Mouse (Mus musculus) CH12.LX (cell line): ENCODE data around the gene Brsk2. TPM values are rescaled to one million over a fixed set of nuclear protein-coding genes. Genes with fewer than 3 reads are reported as not detected.
A peak's percentile ranks its signal among the peaks of the same experiment; 100 is the strongest.

Experiments used
- DNase-seq: peaks from one replicate; pipeline ENCODE4 v3.0.0-alpha.2; 2013; ENCODE audit errors: extremely low read depth
- H3K27ac ChIP-seq: 2 replicates; pipeline ENCODE4 v1.5.1; 2012; ENCODE audit warnings: low read depth, mild to moderate bottlenecking, control low read depth, moderate library complexity; ENCODE audit not compliant: insufficient read depth
- H3K27me3 ChIP-seq: replicated peaks from 2 replicates; pipeline ENCODE3; 2012; ENCODE audit warnings: inconsistent platforms
- H3K36me3 ChIP-seq, 2 experiments: replicated peaks in 1 of 2; 2 replicates each; pipeline versions ENCODE3 to v1.6.1; 2012; ENCODE audit warnings: inconsistent platforms in 1 of 2, low read length in 1 of 2, mild to moderate bottlenecking in 1 of 2, mixed read lengths in 1 of 2, moderate library complexity in 1 of 2; ENCODE audit not compliant: control insufficient read depth in 1 of 2, insufficient read depth in 1 of 2
- H3K4me1 ChIP-seq, 2 experiments: 2 replicates each; pipeline ENCODE4 v1.6.1; 2012; ENCODE audit warnings: inconsistent platforms in 1 of 2, moderate library complexity in 1 of 2; ENCODE audit not compliant: insufficient read depth in 2 of 2, control insufficient read depth in 1 of 2
- H3K4me2 ChIP-seq: 2 replicates; pipeline ENCODE4 v1.6.1; 2012; ENCODE audit warnings: low read depth, mild to moderate bottlenecking, control low read depth; ENCODE audit not compliant: poor library complexity, insufficient read depth, severe bottlenecking
- H3K4me3 ChIP-seq, 3 experiments: fragments of 150-350 bp in 1 of 3; sonication (generic) in 1 of 3; replicated peaks in 1 of 3; 2 replicates each; pipeline versions ENCODE3 to v1.5.1; 2011 to 2012; ENCODE audit warnings: low read depth in 2 of 3, low read length in 2 of 3, mild to moderate bottlenecking in 2 of 3, moderate library complexity in 2 of 3, control low read depth in 1 of 3, improper control_type of control experiment in 1 of 3, inconsistent platforms in 1 of 3, mixed read lengths in 1 of 3; ENCODE audit not compliant: poor library complexity in 1 of 3
- H3K79me2 ChIP-seq: replicated peaks from 2 replicates; pipeline ENCODE4 v1.6.1; 2012; ENCODE audit warnings: mild to moderate bottlenecking, moderate library complexity; ENCODE audit not compliant: control insufficient read depth, poor library complexity, insufficient read depth, severe bottlenecking; ENCODE audit errors: extremely low read depth
- H3K9ac ChIP-seq: 2 replicates; pipeline ENCODE4 v1.6.1; 2012; ENCODE audit warnings: low read depth, mild to moderate bottlenecking, control low read depth, moderate library complexity; ENCODE audit not compliant: insufficient read depth
- H3K9me3 ChIP-seq: replicated peaks from 2 replicates; pipeline ENCODE3; 2012; ENCODE audit warnings: low read length, inconsistent platforms, mixed read lengths
- BHLHE40 ChIP-seq: IDR thresholded peaks from 2 replicates; pipeline ENCODE4 v1.6.1; 2011; ENCODE audit warnings: mild to moderate bottlenecking, low read depth, low read length, improper control_type of control experiment
- CHD1 ChIP-seq: IDR thresholded peaks from 2 replicates; pipeline ENCODE4 v1.6.1; 2012; ENCODE audit warnings: low read depth, low read length, improper control_type of control experiment, inconsistent platforms
- CHD2 ChIP-seq: IDR thresholded peaks from 2 replicates; pipeline ENCODE4 v1.6.1; 2011; ENCODE audit warnings: low read length, improper control_type of control experiment
- CTCF ChIP-seq, 2 experiments: IDR thresholded peaks in 1 of 2; conservative IDR thresholded peaks in 1 of 2; 2 replicates each; pipeline ENCODE4 v1.5.1; 2011 to 2012; ENCODE audit warnings: low read depth in 2 of 2, low read length in 2 of 2, improper control_type of control experiment in 1 of 2, inconsistent platforms in 1 of 2, mild to moderate bottlenecking in 1 of 2, moderate library complexity in 1 of 2
- E2F4 ChIP-seq: IDR thresholded peaks from 2 replicates; pipeline ENCODE4 v1.6.1; 2011; ENCODE audit warnings: low read depth, low read length, improper control_type of control experiment; ENCODE audit not compliant: insufficient replicate concordance
- ELF1 ChIP-seq: IDR thresholded peaks from 2 replicates; pipeline ENCODE4 v1.6.1; 2014; ENCODE audit warnings: low read depth, mild to moderate bottlenecking, inconsistent platforms, low read length, improper control_type of control experiment
- EP300 ChIP-seq: IDR thresholded peaks from 2 replicates; pipeline ENCODE4 v1.6.1; 2011; ENCODE audit warnings: low read length, improper control_type of control experiment
- ETS1 ChIP-seq: conservative IDR thresholded peaks from 2 replicates; pipeline ENCODE4 v1.6.1; 2012; ENCODE audit warnings: low read depth, mild to moderate bottlenecking, inconsistent platforms, low read length, improper control_type of control experiment, moderate library complexity
- GABPA ChIP-seq: IDR thresholded peaks from 2 replicates; pipeline ENCODE4 v1.6.1; 2012; ENCODE audit warnings: low read depth, low read length, improper control_type of control experiment, inconsistent platforms; ENCODE audit not compliant: insufficient replicate concordance
- HCFC1 ChIP-seq: IDR thresholded peaks from 2 replicates; pipeline ENCODE4 v1.6.1; 2012; ENCODE audit warnings: low read depth, mild to moderate bottlenecking, inconsistent platforms, low read length, improper control_type of control experiment
- IRF4 ChIP-seq: IDR thresholded peaks from 2 replicates; pipeline ENCODE4 v1.6.1; 2014; ENCODE audit warnings: low read depth, mild to moderate bottlenecking, inconsistent platforms, low read length, improper control_type of control experiment
- JUN ChIP-seq: IDR thresholded peaks from 2 replicates; pipeline ENCODE4 v1.6.1; 2011; ENCODE audit warnings: low read depth, mild to moderate bottlenecking, low read length, improper control_type of control experiment, moderate library complexity; ENCODE audit not compliant: insufficient read depth
- JUND ChIP-seq: conservative IDR thresholded peaks from 2 replicates; pipeline ENCODE4 v1.6.1; 2011; ENCODE audit warnings: low read depth, low read length, improper control_type of control experiment
- KAT2A ChIP-seq: IDR thresholded peaks from 2 replicates; pipeline ENCODE4 v1.6.1; 2012; ENCODE audit warnings: low read length, improper control_type of control experiment, inconsistent platforms; ENCODE audit not compliant: insufficient replicate concordance
- MAFK ChIP-seq: IDR thresholded peaks from 2 replicates; pipeline ENCODE4 v1.6.1; 2011; ENCODE audit warnings: low read length, improper control_type of control experiment; ENCODE audit not compliant: insufficient replicate concordance
- MAX ChIP-seq: IDR thresholded peaks from 2 replicates; pipeline ENCODE4 v1.6.1; 2011; ENCODE audit warnings: low read length, improper control_type of control experiment
- MAZ ChIP-seq: IDR thresholded peaks from 2 replicates; pipeline ENCODE4 v1.6.1; 2012; ENCODE audit warnings: low read depth, mild to moderate bottlenecking, inconsistent platforms, low read length, improper control_type of control experiment, moderate library complexity
- MEF2A ChIP-seq: IDR thresholded peaks from 2 replicates; pipeline ENCODE4 v1.6.1; 2014; ENCODE audit warnings: low read depth, mild to moderate bottlenecking, inconsistent platforms, low read length, improper control_type of control experiment, borderline replicate concordance
- MXI1 ChIP-seq: IDR thresholded peaks from 2 replicates; pipeline ENCODE4 v1.6.1; 2011; ENCODE audit warnings: mild to moderate bottlenecking, low read depth, low read length, improper control_type of control experiment
- MYC ChIP-seq: IDR thresholded peaks from 2 replicates; pipeline ENCODE4 v1.6.1; 2011; ENCODE audit warnings: low read depth, mild to moderate bottlenecking, improper control_type of control experiment, low read length
- NELFE ChIP-seq: IDR thresholded peaks from 2 replicates; pipeline ENCODE4 v1.6.1; 2011; ENCODE audit warnings: low read depth, low read length, improper control_type of control experiment
- NRF1 ChIP-seq: IDR thresholded peaks from 2 replicates; pipeline ENCODE4 v1.6.1; 2014; ENCODE audit warnings: low read depth, mild to moderate bottlenecking, inconsistent platforms, low read length, improper control_type of control experiment, moderate library complexity
- PAX5 ChIP-seq: IDR thresholded peaks from 2 replicates; pipeline ENCODE4 v1.6.1; 2012; ENCODE audit warnings: low read length, inconsistent platforms, mixed read lengths
- POLR2A ChIP-seq: IDR thresholded peaks from 2 replicates; pipeline ENCODE4 v1.6.1; 2011; ENCODE audit warnings: low read depth, mild to moderate bottlenecking, improper control_type of control experiment, low read length
- POLR2AphosphoS2 ChIP-seq: IDR thresholded peaks from 2 replicates; pipeline ENCODE4 v1.6.1; 2011; ENCODE audit warnings: low read depth, low read length, improper control_type of control experiment
- RAD21 ChIP-seq: IDR thresholded peaks from 2 replicates; pipeline ENCODE4 v1.6.1; 2011; ENCODE audit warnings: low read depth, mild to moderate bottlenecking, low read length, improper control_type of control experiment, moderate library complexity
- RCOR1 ChIP-seq: conservative IDR thresholded peaks from 2 replicates; pipeline ENCODE4 v1.6.1; 2012; ENCODE audit warnings: low read depth, mild to moderate bottlenecking, inconsistent platforms, low read length, improper control_type of control experiment
- SIN3A ChIP-seq: IDR thresholded peaks from 2 replicates; pipeline ENCODE4 v1.6.1; 2012; ENCODE audit warnings: low read length, improper control_type of control experiment, inconsistent platforms
- SMC3 ChIP-seq: IDR thresholded peaks from 2 replicates; pipeline ENCODE4 v1.6.1; 2011; ENCODE audit warnings: low read depth, low read length, improper control_type of control experiment
- TBP ChIP-seq: conservative IDR thresholded peaks from 2 replicates; pipeline ENCODE4 v1.6.1; 2011; ENCODE audit warnings: low read depth, low read length, improper control_type of control experiment
- TCF12 ChIP-seq: IDR thresholded peaks from 2 replicates; pipeline ENCODE4 v1.6.1; 2014; ENCODE audit warnings: low read depth, mild to moderate bottlenecking, inconsistent platforms, low read length, improper control_type of control experiment
- UBTF ChIP-seq: IDR thresholded peaks from 2 replicates; pipeline ENCODE4 v1.6.1; 2012; ENCODE audit warnings: low read depth, mild to moderate bottlenecking, inconsistent platforms, low read length, improper control_type of control experiment, moderate library complexity
- USF1 ChIP-seq: IDR thresholded peaks from 2 replicates; pipeline ENCODE4 v1.6.1; 2014; ENCODE audit warnings: low read depth, mild to moderate bottlenecking, inconsistent platforms, low read length, improper control_type of control experiment
- USF2 ChIP-seq: conservative IDR thresholded peaks from 2 replicates; pipeline ENCODE4 v1.6.1; 2011; ENCODE audit warnings: low read depth, low read length, improper control_type of control experiment
- ZC3H11A ChIP-seq: IDR thresholded peaks from 2 replicates; pipeline ENCODE4 v1.6.1; 2012; ENCODE audit warnings: low read depth, mild to moderate bottlenecking, inconsistent platforms, low read length, improper control_type of control experiment
- ZKSCAN1 ChIP-seq: IDR thresholded peaks from 2 replicates; pipeline ENCODE4 v1.6.1; 2012; ENCODE audit warnings: low read depth, inconsistent platforms, low read length, improper control_type of control experiment, borderline replicate concordance
- ZMIZ1 ChIP-seq: IDR thresholded peaks from 2 replicates; pipeline ENCODE4 v1.6.1; 2012; ENCODE audit warnings: low read depth, mild to moderate bottlenecking, inconsistent platforms, low read length, improper control_type of control experiment
- ZNF384 ChIP-seq: IDR thresholded peaks from 2 replicates; pipeline ENCODE4 v1.6.1; 2012; ENCODE audit warnings: low read depth, low read length, improper control_type of control experiment, inconsistent platforms
- dilution Hi-C: fragments of 300-500 bp; cut with MboI; formaldehyde crosslinking; loops from 2 replicates; pipeline ENCODE4 v1.14.3; 2020; ENCODE audit warnings: low sequenced_read_pairs; ENCODE audit not compliant: extremely low pct_unique_long_range_greater_than_20kb, extremely low pct_ligation_motif_present
- in situ Hi-C: fragments of 300-500 bp; cut with MboI; formaldehyde crosslinking; loops from 3 replicates; pipeline ENCODE4 v1.14.3; 2019; ENCODE audit warnings: low sequenced_read_pairs, low pct_ligation_motif_present, low pct_unique_long_range_greater_than_20kb, mixed read lengths
- polyA plus RNA-seq: library from polyadenylated mRNA; unstranded; fragments of >175 nt; gene quantifications from 2 replicates; pipeline ENCODE4 v1.2.1, GENCODE M21; 2012; ENCODE audit warnings: low read depth; ENCODE audit not compliant: insufficient read length
- total RNA-seq, 2 experiments: library from RNA; depleted of rRNA; stranded (reverse); fragments of 300-350 nt in 1 of 2; fragments of >200 nt in 1 of 2; gene quantifications; 2 replicates each; pipeline ENCODE4 v1.2.3; 2012 to 2014

Brsk2 gene
- total and polyA plus RNA-seq, 3 experiments: 5.3 to 11.0 (median 10.9) TPM

DNA sequence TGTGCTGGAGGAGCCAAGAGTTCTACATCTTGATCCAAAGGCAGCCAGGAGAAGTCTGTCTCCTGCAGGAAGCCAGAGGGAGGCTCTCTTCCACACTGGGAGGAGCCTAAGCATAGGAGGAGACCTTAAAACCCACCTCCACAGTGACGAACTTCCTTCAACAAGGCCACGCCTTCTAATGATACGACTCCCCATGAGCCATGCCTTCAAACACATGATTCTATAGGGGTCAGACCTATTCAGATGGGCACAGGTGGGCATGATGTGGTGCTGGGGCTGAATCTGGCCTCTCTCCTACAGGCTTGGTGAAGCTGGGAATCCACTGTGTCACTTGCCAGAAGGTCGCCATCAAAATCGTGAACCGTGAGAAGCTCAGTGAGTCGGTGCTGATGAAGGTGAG, 31.7 kb downstream of the Brsk2 start:
- TF ChIP-seq MXI1: peak; percentile 51
- peak; percentile 44; the same call in 1 of the 2 replicates for TF ChIP-seq MYC
- TF ChIP-seq PAX5: no peak
- TF ChIP-seq RAD21: no peak
- no peak for TF ChIP-seq KAT2A
- no peak for TF ChIP-seq CHD2
- no peak for TF ChIP-seq EP300
- no peak for TF ChIP-seq RCOR1
- no peak for TF ChIP-seq USF1
- no peak for TF ChIP-seq ELF1
- TF ChIP-seq UBTF: no peak
- no peak for TF ChIP-seq JUND
- no peak for TF ChIP-seq ZNF384
- TF ChIP-seq CHD1: no peak
- TF ChIP-seq ETS1: no peak
- TF ChIP-seq BHLHE40: no peak
- TF ChIP-seq ZC3H11A: no peak
- TF ChIP-seq TCF12: no peak
- TF ChIP-seq MAFK: no peak
- no peak for TF ChIP-seq CTCF (conservative IDR thresholded peaks at IDR 0.05 in 1 of 2, IDR thresholded peaks at IDR 0.05 in 1 of 2; ENCODE audit: low read depth in 2 of 2, low read length in 2 of 2)
- TF ChIP-seq GABPA: no peak
- no peak for TF ChIP-seq SMC3
- TF ChIP-seq IRF4: no peak
- peak; percentile 57 for TF ChIP-seq NELFE
- no peak for TF ChIP-seq JUN
- peak; percentile 68 for TF ChIP-seq POLR2A
- 0 out of 2 replicates have a peak, but pooled peaks have one; percentile 22 for TF ChIP-seq HCFC1
- TF ChIP-seq SIN3A: peak; percentile 61
- TF ChIP-seq MAX: peak; percentile 59
- TF ChIP-seq E2F4: no peak
- no peak for TF ChIP-seq POLR2AphosphoS2
- no peak for TF ChIP-seq ZKSCAN1
- no peak for TF ChIP-seq USF2
- peak; percentile 73 for TF ChIP-seq TBP
- no peak for TF ChIP-seq NRF1
- TF ChIP-seq MAZ: no peak
- no peak for TF ChIP-seq ZMIZ1
- TF ChIP-seq MEF2A: no peak
- dilution Hi-C loops: no loop called here

More for the DNA sequence above, 31.7 kb downstream of the Brsk2 start:
- H3K4me2 ChIP-seq: peak overlapping the region; percentile 80; the same call in 1 of the 2 replicates
- in situ Hi-C loops: no loop called here
- H3K9ac ChIP-seq: peak overlapping the region; percentile 35
- H3K27me3 ChIP-seq: peaks cover 23% of the 10 kb centered on the region
- no peaks in the 10 kb centered on the region for H3K9me3 ChIP-seq
- no peak overlapping the region for H3K27ac ChIP-seq
- H3K36me3 ChIP-seq: peaks cover 11 to 36% of the 10 kb centered on the region in 2 experiments
- peak overlapping the region; percentile 67 to 86 (median 69) for H3K4me3 ChIP-seq
- peak; percentile 74 for DNase-seq
- peaks cover 5 to 12% of the 10 kb centered on the region in 2 experiments for H3K4me1 ChIP-seq
- H3K79me2 ChIP-seq: no peaks in the 10 kb centered on the region
